Mouse (Mus musculus) liver, embryonic 15.5 days (tissue): ENCODE data around the gene Gbp6. TPM values are rescaled to one million over a fixed set of nuclear protein-coding genes. Genes with fewer than 3 reads are reported as not detected.
"Not testable (repeated sequence)": the region's sequence is repeated elsewhere in the genome, so short reads cannot be mapped to it uniquely, and the experiment has no call there.

ENCODE experiments used
- ATAC-seq: fragments of 200-750 bp; cut with Nextera tagmentation; 2 replicates; pipeline ENCODE4 v1.8.0; 2017; ENCODE audit warnings: moderate number of reproducible peaks, mild to moderate bottlenecking, moderate library complexity; ENCODE audit not compliant: insufficient read depth
- H3K27ac ChIP-seq: fragments of 300-500 bp; sonication (generic); replicated peaks from 2 replicates; pipeline ENCODE4 v1.5.1; 2015; ENCODE audit warnings: mild to moderate bottlenecking, inconsistent platforms
- H3K27me3 ChIP-seq: fragments of 300-500 bp; sonication (generic); 2 replicates; pipeline ENCODE4 v1.6.1; 2015; ENCODE audit warnings: mild to moderate bottlenecking, inconsistent platforms
- H3K36me3 ChIP-seq: fragments of 300-500 bp; sonication (generic); replicated peaks from 2 replicates; pipeline ENCODE4 v1.6.1; 2015; ENCODE audit warnings: moderate library complexity, mild to moderate bottlenecking, inconsistent platforms
- H3K4me1 ChIP-seq: fragments of 300-500 bp; sonication (generic); replicated peaks from 2 replicates; pipeline ENCODE4 v1.6.1; 2015; ENCODE audit warnings: inconsistent platforms
- H3K4me2 ChIP-seq: fragments of 300-500 bp; sonication (generic); 2 replicates; pipeline ENCODE4 v1.6.1; 2015; ENCODE audit warnings: moderate library complexity, mild to moderate bottlenecking, inconsistent platforms
- H3K4me3 ChIP-seq: fragments of 300-500 bp; sonication (generic); replicated peaks from 2 replicates; pipeline ENCODE4 v1.5.1; 2015; ENCODE audit warnings: mild to moderate bottlenecking, inconsistent platforms
- H3K9ac ChIP-seq: fragments of 300-500 bp; sonication (generic); 2 replicates; pipeline ENCODE4 v1.6.1; 2015; ENCODE audit warnings: moderate library complexity, mild to moderate bottlenecking, inconsistent platforms
- H3K9me3 ChIP-seq: fragments of 300-500 bp; sonication (generic); replicated peaks from 2 replicates; pipeline ENCODE4 v1.6.1; 2016; ENCODE audit warnings: inconsistent platforms
- WGBS: fragments of 180-500 bp; shearing (Covaris S2); methylation state at CpG from one replicate; pipeline ENCODE4 v1.1.7; 2015; ENCODE audit warnings: mixed read lengths; ENCODE audit not compliant: insufficient replicate concordance; 5-methylcytosine and 5-hydroxymethylcytosine counted together
- polyA plus RNA-seq: library from polyadenylated mRNA; unstranded; fragments of >200 nt; fragmentation: Nextera tagmentation; extraction: Ambion mirVana; gene quantifications from 2 replicates; pipeline ENCODE4 v1.2.1, GENCODE M21; 2015

The Gbp6 gene
- polyA plus RNA-seq, 1 experiment from 2014 or later, result 2.1 TPM

DNA sequence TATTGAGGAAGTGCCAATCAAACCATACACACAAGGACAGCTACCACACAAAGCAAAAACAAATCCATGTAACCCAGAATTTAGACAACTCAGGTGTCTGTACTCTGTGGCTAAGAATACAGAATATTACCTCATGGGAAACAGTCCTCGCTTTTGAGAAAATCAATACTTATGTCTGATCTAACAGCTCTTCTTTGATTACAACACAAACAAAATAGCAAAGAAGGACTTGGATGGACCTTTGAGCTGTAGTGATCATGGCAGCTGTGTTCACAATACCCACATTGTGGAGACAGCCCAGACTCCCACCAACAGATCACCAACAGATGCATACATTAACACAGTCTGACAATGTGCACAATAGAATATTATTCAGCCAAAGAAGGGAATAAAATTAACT, 1.0 kb downstream of the Gbp6 start:
- Histone ChIP-seq H3K4me2 (peak overlapping the region; percentile 15), H3K27ac (no peak overlapping the region), H3K9ac (no peak overlapping the region), H3K4me3 (no peak overlapping the region), H3K36me3 (no peaks in the 10 kb centered on the region), H3K4me1 (no peaks in the 10 kb centered on the region), H3K27me3 (no peaks in the 10 kb centered on the region), H3K9me3 (no peaks in the 10 kb centered on the region)
- 60% methylated on average over 1 of the region's 1 CpGs for WGBS
- no peak for ATAC-seq

DNA sequence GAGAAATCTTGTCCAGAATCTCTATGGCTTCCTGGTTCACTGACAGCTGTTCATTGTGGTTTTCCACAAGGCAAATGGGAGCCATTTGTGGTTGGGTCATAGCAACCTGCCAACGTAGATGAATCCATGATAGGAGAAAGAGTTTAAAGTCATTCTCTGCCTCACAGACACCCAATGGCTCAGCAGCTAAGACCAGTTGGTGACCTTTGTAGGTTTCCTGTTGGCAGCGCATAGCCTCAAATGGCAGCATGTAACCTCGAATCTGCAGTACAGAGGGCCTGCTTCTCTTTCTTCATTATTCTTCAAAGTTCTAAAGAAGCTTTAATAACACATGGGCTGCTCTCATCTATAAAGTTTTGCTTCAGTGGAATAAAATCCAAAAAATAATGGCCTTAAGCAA, 2.6 kb downstream of the Gbp6 start:
- H3K27me3 ChIP-seq, ATAC-seq, H3K4me3 ChIP-seq, H3K4me2 ChIP-seq, H3K4me1 ChIP-seq, H3K9me3 ChIP-seq, H3K27ac ChIP-seq, H3K9ac ChIP-seq, H3K36me3 ChIP-seq: not testable (repeated sequence)
- 31% methylated on average over 3 of the region's 3 CpGs for WGBS

DNA sequence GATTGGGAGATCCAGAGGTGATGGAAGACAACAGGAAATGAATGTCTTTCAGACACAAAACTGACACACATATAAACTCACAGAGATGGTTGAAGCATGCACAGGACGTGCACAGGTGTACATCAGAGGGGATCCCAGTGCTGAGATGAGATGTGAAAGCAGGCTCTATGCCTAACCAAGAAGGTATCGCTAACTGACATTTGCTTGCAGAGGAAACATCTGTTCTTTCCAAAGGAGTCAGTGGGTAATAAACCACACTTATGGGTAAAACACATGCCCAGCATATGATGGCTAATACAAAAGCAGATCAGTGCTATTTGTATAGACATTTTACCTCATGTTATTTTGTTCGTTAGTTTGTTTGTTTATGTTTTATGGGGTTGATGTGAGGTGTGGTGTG, 32.8 kb downstream of the Gbp6 start:
- not testable (repeated sequence) for H3K27ac ChIP-seq, H3K4me2 ChIP-seq, H3K4me3 ChIP-seq, H3K36me3 ChIP-seq, H3K9me3 ChIP-seq, H3K27me3 ChIP-seq, H3K4me1 ChIP-seq, ATAC-seq, H3K9ac ChIP-seq
- WGBS, result 50% methylated on average over 1 of the region's 3 CpGs

DNA sequence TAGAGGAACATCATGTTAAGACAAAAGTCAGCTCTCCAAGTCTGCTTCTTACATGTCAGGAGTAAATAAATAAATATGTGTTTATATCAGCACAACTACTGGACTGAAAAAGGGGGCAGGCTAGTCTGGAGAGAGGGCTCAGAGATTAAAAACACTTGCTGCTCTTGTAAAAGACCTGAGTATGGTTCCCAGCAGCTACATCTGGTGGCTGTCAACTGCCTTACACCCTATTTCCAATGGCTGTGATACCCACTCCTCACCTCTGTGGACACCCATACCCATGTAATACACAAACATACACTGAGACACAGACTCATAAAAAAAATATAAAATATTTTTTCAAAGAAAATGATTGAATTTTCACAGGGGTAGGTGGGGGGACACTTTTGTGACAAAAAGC, 41.0 kb downstream of the Gbp6 start:
- Histone ChIP-seq H3K27ac (no peak overlapping the region), H3K4me3 (no peak overlapping the region), H3K9ac (no peak overlapping the region), H3K36me3 (no peaks in the 10 kb centered on the region), H3K9me3 (no peaks in the 10 kb centered on the region), H3K27me3 (no peaks in the 10 kb centered on the region), H3K4me2 (no peak overlapping the region), H3K4me1 (no peaks in the 10 kb centered on the region)
- ATAC-seq, result no peak

GRCm38 (mm10) chr5:105244741-105245140, 48.8 kb downstream of the Gbp6 start:
- H3K4me2 ChIP-seq, H3K9ac ChIP-seq, ATAC-seq, H3K4me3 ChIP-seq, H3K36me3 ChIP-seq, H3K4me1 ChIP-seq, H3K27ac ChIP-seq, H3K9me3 ChIP-seq, H3K27me3 ChIP-seq: not testable (repeated sequence)
- WGBS, result 21% methylated on average over 3 of the region's 3 CpGs

- H3K9me3 ChIP-seq, H3K9ac ChIP-seq, H3K4me1 ChIP-seq, H3K4me3 ChIP-seq, ATAC-seq, H3K4me2 ChIP-seq, H3K36me3 ChIP-seq, H3K27ac ChIP-seq, H3K27me3 ChIP-seq: not testable (repeated sequence)
- WGBS, result 57% methylated on average over 5 of the region's 5 CpGs
Observed at GRCm38 (mm10) chr5:105240982-105241381, 52.5 kb downstream of the Gbp6 start.

DNA sequence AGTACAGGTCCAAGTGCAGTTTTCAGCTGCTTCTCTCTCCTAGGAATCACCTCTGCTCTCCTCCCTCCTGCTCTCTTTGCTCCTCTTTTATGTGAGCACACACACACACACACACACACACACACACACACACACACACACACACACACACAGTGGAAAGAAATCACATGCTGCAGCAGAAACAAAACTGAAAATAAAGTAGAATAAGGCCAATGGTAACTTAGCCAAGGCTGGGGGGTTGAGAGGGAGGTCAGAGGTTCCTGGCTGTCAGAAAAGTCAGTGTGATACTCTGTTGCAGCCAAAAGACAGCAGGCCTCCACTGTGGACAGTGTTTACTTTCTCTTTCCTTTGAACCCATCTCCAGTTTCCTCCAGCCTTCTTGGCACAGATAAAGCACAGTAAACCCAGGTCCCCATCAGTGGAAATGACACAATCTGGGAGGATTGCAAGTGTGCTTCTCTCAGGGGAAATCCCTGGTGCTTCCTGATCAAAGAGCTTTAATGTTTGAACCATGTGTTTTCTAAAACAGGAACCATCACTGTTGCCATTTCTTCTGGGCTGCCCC, 53.9 kb downstream of the Gbp6 start, which contains the start of gene Gbp10:
Gene Gbp10, minus strand, starts transcription at position 51 of the 565 bp plus-strand sequence.
- H3K9ac ChIP-seq, H3K27me3 ChIP-seq, H3K9me3 ChIP-seq, H3K27ac ChIP-seq, H3K4me3 ChIP-seq, H3K4me2 ChIP-seq, H3K36me3 ChIP-seq, H3K4me1 ChIP-seq: not testable (repeated sequence)
- peak; percentile 34; the same call in 1 of the 2 replicates for ATAC-seq

- H3K4me1 ChIP-seq, H3K4me3 ChIP-seq, H3K9me3 ChIP-seq, H3K27me3 ChIP-seq, H3K9ac ChIP-seq, H3K27ac ChIP-seq, ATAC-seq, H3K4me2 ChIP-seq, H3K36me3 ChIP-seq: not testable (repeated sequence)
- WGBS, result 64% methylated on average over 1 of the region's 1 CpGs
Observed at GRCm38 (mm10) chr5:105238402-105238801, 55.1 kb downstream of the Gbp6 start.

GRCm38 (mm10) chr5:105236040-105236439, 57.5 kb downstream of the Gbp6 start:
- not testable (repeated sequence) for H3K4me1 ChIP-seq, H3K9me3 ChIP-seq, H3K36me3 ChIP-seq, H3K4me3 ChIP-seq, H3K4me2 ChIP-seq, H3K27me3 ChIP-seq, H3K27ac ChIP-seq, H3K9ac ChIP-seq, ATAC-seq
- WGBS, result 22% methylated on average over 3 of the region's 3 CpGs

Other genes with a start within 250 kb of the Gbp6 start
- gene Gbp9, start 154.2 kb downstream of the Gbp6 start, polyA plus RNA-seq, result 1.1 and 1.2 TPM in 2 replicates
- 2.4 and 3.2 TPM in 2 replicates for gene Gbp8, start 154.2 kb downstream of the Gbp6 start, polyA plus RNA-seq
- 0.61 and 0.90 TPM in 2 replicates for gene Gbp4, start 154.1 kb downstream of the Gbp6 start, polyA plus RNA-seq
- gene Gbp10, start 54.2 kb downstream of the Gbp6 start, polyA plus RNA-seq, result 0.21 and 0.29 TPM in 2 replicates
- gene Gm43302, start within 50 bp of the Gbp6 start, polyA plus RNA-seq, result 0.03 TPM in 2 replicates
- gene Lrrc8b, start 122.1 kb upstream of the Gbp6 start, polyA plus RNA-seq, result 2.6 and 2.8 TPM in 2 replicates
- 15.2 and 15.5 TPM in 2 replicates for gene Lrrc8c, start 225.7 kb upstream of the Gbp6 start, polyA plus RNA-seq